Mouse (Mus musculus) T-helper 17 cell (primary cell): ENCODE measurements at regions not wholly inside any gene's neighbourhood (a gene's known extent, or its start where the extent isn't known, plus 50 kb on each side); places are given as distances from the start of the nearest gene placed in this dataset.

Experiments
- in situ Hi-C, 2 experiments: fragments of 300-600 bp; cut with MboI, MseI; formaldehyde crosslinking; loops; 1 replicate in 1 of 2; 2 replicates in 1 of 2; pipeline ENCODE4 v1.15.1; 2025; ENCODE audit warnings: high pct_unique_total_duplicates in 2 of 2

DNA sequence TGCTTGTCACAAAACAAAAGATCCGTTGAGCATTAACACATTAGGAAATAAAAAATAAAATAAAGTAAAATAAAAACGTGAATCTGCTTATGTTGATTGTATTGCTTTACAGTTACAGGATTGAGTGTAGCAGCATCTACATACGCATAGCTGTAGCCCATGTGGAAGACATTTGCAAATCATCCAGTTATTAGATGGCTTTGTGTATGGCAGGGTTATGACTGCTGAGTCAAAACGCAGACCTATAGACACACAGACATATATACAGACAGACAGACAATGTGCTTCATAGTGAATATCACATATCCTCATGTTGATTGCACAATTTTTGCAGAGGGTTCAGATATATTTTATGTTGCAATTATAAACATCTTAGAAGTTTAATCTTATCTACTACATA lies 64.5 kb downstream of the Gm11146 start:
- in situ Hi-C loops = loop anchor here in 1 of 2 experiments (10.0 kb wide), 1 partner anchor 1057 kb away; no protein-coding TSS in a partner anchor

DNA sequence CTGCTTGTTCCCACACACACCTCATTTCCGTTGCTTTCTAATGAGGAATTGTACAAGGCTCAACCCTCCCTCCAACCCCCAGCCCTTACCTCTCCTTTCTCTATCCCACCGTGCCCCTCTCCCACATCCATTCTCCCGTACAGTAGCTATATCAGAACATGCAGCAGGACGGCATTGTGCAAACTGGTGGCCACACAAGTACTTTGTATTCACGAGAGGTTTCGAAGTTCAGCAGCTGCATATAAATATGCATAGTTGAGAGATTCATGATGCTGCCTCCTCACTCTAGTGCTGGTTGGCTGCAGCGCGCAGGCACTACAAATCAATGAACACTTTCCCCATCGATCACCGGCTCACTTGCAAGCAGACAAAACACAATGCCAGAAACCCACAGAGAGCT lies 65.1 kb downstream of the Gm11146 start:
- in situ Hi-C loops = loop anchor here in 1 of 2 experiments (10.0 kb wide), 1 partner anchor 1058 kb away; no protein-coding TSS in a partner anchor

DNA sequence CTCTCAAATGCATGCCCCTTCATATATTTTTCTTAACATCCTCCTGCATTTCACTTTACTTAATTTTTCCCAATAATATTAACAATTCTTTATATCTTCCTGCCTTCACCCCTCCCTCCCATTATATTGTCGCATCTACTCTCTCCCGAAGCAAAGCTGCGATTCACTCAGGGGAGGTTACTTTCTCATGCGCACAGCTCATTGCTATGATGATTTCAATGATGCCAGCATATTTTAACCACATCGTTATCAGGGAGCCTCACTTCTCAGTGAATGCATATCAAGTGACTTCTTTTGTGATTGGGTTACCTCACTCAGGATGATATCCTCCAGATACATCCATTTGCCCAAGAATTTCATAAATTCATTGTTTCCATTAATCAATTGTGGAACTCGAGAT lies 65.6 kb downstream of the Gm11146 start:
- in situ Hi-C loops = loop anchor here in 1 of 2 experiments (10.0 kb wide), 1 partner anchor 1058 kb away; no protein-coding TSS in a partner anchor

DNA sequence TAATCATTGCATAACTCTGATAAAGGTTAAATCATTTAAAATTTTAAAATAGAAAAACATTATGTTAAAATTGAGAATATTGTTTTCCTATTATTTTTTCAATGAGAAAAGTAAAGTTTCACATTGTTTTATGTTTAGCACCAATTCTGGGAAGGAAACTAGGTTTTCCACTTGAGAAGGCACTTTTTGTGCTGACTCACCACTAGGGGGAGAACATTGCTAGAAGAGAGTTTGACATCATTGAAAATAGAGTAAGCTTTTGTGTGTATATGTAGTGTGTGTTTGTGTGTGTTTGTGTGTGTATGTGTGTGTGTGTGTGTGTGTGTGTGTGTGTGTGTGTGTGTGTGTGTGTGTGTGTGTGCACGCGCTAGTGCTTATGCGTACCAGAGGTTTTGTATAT lies 66.9 kb downstream of the Gm11146 start:
- in situ Hi-C loops = loop anchor here in 1 of 2 experiments (10.0 kb wide), 1 partner anchor 1060 kb away; no protein-coding TSS in a partner anchor

DNA sequence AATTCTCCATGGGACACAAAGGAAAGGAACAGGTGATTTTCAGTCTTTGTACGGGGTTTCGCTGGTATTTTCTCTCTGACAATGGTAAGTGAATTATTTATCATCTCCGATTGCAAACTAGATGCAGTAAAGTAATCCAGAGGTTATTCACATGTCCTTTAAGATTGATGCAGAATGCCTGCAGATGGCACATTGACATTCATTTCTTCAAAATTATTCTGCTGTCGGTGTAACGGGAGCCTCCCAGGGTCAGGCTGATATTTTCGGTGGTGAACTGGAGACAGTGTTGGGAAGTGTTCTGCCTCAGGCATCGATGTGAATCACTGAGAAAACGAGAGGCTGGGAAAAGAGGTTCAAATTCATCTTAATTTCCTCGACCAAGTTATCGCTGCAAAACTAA lies 70.3 kb downstream of the Gm11146 start:
- in situ Hi-C loops = loop anchor here in 1 of 2 experiments (10.0 kb wide), 1 partner anchor 1063 kb away; no protein-coding TSS in a partner anchor

DNA sequence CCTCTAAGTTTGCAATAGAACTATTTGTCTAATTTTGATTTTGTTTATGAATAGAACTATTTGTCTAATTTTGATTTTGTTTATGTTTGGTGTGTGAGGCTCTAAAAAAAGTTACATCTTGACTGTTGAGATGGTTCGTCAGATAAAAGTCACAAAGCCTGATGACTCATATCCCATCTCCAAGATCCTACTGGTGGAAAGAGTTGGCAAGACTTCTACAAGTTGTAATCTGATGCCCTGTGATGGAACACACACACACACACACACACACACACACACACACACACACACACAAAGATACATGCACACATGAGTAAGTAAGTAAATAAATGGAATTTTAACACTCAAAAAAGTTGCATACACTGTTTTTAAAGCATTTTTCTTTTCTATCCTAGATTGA lies 73.9 kb downstream of the Gm11146 start:
- in situ Hi-C loops = no loop called here

DNA sequence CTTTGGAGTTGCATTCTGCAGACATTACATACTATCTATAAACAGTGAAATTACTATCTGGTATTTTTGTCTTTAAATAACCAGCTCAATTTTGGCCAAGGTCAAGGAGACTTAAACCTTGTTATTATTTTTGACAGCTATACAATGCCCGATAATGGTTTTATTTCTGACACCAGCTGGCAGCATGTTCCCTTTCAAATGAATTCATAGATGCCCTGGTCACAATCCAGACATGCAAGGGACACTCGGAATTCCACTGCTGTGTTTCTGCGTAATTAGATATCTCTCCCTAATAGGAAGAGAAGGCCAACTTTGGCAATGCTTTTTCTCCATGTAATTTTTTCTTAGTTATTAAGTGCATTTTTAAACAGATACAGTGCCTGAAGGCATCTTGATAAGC lies 87.3 kb downstream of the Gm11146 start:
- in situ Hi-C loops = no loop called here

DNA sequence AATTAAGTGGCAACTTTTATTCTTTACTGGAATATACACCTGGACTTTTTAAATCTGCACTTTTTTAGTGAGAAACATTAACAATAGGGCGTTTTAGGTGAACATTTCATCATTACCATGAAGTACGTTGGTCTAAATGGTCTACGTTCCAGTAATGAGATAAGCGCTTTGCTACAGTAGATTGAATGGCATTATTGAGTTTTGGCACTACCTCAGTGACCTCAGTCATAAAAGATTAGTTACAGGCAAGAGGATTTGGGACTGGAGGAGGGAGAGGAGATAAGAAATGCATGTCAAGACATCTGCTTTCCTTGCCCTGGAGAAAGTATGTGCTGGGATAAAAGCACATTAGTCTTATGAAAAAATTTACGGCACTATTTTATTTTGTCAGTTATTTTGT lies 98.3 kb downstream of the Gm11146 start:
- in situ Hi-C loops = no loop called here

DNA sequence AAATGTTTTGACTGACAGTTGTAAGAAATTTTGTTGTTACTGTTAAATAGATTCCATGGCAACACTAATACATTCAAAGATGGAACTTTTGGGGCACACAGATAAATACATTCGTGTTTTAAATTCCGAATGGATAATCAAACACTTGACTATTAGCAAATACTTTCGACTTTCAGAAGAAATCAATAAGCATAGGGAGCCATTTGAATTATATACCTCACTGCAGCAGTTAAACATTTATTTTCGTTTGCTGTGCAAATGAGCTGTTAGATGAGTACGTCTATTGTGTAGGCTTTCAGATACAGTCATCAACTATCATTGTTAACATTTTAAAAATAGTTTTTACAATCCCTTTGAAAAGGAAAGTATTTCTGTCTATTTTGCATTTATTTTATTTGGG lies 99.0 kb downstream of the Gm11146 start:
- in situ Hi-C loops = no loop called here

DNA sequence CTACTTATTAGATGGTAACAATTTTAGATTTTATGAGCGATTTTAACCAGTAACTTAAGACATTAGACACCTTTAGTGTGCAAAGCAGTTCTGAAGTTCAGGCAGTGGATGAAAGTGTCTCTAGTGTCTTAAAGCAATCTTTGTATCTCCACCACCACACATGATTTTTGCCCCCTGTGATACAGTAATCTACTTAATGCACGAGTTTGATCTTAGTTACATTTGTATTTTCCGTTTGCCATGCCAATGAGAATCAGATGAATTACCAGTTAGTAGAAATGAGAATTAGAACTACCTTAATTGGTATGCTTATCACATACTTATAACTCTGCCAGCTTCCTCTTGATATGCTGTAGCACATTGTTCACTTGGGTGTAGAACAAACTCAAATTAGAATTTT lies 99.9 kb downstream of the Gm11146 start:
- in situ Hi-C loops = no loop called here

DNA sequence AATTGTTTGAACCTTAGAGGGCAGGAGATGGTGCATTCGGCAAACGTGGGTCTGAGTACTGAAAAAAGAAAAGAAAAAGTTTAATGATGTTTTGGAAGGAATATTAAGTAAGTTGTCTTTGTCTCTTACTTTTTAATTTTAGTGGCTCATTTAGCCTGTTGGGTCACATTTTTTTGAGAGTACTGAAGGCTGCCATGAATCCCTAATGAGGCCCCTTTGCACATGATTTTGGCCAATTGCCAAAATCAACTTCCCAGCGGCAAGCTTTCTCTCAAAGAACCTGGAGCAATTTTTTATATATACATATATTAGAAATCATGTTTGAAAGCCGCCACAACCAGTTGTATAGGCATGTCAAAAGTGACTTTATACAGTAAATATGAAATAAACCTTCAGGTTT lies 100.9 kb downstream of the Gm11146 start:
- in situ Hi-C loops = no loop called here

DNA sequence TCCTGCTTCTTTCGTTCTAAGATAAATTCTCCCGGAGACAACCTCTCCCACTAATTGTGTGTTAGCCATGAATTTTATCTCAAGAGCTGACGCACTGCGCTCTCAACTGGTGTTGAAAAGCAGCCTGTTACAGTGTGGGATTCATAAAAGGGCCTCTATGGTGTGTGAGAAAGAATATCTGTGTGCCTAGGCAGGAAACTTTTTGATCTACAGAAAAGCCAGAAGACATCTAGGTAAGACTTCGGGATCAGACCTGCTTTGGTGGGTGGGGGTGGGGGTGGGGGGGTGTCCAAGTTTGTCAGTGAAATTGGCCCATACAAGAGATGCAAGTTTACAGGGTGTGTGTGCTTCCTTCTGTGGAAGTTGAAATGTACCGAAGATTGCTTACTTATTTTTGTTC lies 101.5 kb downstream of the Gm11146 start:
- in situ Hi-C loops = no loop called here

DNA sequence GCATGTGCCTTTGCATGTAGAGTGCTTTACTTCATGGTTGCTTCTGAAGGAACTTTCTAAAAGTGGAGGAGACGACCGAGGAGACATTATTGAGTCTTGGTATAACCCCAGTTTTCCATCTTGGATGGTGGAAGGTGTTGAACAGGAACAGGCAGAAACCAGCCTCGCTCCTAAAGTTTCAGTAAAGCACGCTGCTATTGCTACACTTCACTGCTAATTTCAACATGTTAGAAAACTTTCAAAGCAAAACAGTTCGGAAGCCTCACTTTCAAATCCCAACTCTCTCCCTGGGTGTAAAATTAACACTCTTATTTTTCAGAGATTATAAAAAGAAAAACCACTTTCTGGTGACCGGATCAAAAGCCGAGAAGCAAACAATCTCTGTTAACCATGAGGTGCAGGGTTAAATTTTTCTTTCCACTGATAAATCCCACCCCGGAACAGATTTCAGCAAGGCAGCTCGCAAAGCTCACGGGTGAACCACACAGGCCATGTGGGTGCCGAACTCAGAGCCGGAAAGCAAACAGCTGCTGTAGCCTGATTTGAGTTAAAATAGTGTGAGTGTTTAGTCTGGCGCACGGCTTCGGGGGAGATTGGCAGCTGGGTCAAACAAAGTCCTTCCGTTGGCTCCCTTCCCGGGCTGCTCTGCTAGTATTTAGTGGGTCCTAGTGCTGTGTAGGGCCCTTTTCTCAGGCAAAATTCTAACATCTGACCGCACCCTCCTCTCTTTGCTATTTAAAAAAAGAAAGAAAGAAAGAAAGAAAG lies 102.2 kb downstream of the Gm11146 start:
- in situ Hi-C loops = no loop called here

DNA sequence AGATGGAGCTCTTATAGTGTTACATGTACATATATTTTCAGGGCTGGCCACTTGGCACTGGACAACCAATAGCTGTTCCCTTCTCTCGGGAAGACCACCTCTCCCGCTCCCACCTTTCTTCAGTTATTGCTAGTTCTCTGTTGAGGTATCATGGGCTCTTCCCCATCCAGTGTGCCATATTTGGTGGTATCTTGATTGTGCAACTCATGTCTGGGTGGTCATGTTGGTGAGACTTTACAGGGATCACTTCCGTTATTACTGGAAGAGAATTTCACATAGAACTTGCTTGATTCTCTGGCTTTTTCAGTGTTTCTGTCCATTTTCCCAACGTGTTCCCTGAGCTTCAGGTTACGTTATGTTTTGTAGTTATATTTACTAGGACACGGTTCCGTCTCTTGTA lies 106.6 kb downstream of the Gm11146 start:
- in situ Hi-C loops = no loop called here

DNA sequence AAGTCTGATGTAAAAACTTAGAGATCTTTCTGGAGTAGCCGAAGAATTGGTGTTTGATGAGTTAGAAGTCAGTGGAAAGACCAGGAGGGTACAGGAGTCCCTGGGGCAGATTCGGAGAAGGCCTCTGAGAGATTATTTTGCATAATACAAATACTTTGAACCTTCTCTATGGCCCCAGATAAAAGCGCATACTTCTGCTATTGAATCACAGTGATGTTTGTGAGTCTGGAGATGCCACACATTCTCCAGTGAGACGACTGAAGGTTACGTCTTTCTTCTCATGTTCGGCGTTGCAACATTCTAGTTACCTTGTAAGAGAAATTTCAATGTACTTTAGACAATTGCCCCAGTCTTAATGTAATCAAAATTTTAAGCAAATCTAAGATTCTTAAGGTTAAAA lies 107.9 kb downstream of the Gm11146 start:
- in situ Hi-C loops = no loop called here

DNA sequence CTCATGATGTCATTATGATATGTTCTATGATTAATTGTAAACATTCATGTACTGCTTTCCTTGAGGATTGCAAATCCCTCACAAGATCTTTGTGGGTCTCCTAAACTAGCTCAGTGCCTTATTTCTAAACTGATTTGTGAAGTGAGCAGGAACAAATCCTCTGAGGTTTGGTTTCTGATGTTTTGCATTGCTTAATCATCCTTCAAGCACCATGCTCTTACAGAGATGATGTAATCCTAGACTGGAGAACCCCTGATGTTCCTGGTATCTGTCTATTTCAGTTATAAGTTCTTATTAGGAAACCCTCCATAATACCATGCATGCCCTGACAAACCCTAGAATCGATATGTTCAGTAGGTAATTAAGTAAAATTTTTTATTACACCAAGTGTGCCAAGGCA lies 113.7 kb downstream of the Gm11146 start:
- in situ Hi-C loops = no loop called here

DNA sequence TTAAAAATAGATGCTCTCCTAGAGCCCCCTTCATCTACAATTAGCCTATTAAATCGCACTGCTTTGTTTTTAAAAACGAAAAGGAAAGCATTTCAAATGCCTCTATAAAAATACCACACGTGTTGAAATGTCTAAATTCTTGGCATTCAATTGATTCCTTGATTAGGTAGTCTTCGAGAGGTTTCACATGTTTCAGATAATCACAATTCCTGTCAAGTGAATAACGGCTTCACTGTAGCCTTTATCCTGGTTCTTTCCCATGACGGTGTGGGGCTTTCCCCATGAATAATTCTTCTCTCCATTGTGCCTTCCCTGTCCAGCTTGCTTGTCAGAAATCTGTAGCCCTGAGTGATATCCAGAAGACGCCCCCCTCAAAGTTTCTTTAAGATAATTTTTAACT lies 122.1 kb downstream of the Gm11146 start:
- in situ Hi-C loops = no loop called here

DNA sequence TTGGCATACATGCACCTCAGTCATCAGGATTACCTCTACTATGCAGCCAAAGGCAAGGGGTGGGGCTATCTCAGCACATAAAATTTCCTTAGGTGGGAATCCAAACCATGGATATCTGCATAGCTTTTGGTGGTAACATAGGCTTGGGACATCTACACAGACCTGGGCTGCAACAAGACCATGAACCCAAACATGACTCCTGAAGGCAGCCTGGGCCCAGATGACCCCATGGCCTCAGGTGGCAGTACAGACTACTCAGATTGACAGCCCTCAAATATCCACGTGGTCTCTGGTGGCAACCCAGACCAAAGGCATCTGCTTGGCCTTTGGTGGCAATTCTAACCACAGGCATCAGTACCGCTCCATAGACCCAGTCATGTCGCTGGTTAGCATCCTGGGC lies 130.0 kb downstream of the Gm11146 start:
- in situ Hi-C loops = no loop called here

DNA sequence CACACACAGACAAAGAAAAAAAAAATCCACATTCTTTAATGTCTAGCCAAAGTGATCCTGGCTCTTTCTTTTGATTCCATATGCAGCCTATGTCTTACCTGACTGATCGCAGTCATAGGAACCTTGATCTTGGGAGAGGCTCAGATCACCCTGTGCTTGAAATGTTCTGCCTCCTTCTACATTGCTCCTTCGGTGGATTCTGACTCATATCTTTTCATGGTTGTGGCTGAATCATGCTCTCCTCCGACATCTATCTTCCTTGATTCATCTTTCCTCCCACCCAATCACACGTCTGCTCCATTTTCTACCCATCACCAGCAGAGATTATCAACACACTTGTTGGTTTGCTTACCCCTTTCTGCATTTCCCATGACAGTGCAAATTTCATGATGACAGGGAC lies 132.0 kb downstream of the Gm11146 start:
- in situ Hi-C loops = no loop called here

DNA sequence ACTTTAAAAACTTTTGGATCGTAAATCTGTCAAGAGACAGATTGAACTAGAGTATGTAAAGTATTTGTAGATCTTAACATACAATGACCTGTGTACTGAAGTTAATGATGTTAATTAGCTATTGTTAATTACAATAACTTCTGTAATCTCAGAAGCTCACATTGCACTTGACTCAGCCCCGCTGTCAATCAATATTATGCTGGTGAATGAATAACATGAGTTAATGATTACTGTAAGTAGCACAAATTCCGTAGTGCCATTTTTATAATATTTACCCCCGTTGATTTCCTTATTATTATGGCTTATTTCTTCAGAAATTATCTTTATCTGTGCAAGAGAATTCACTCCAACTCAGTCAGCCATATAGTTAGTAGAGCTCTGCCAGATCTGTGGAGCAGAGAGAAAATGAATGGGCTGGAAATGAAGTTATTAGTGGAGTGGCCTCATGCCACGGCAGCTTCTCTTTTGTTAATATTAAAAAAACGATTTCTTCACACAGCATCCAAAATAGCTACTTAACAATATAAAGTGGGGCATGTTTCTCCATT lies 132.5 kb downstream of the Gm11146 start:
- in situ Hi-C loops = no loop called here

DNA sequence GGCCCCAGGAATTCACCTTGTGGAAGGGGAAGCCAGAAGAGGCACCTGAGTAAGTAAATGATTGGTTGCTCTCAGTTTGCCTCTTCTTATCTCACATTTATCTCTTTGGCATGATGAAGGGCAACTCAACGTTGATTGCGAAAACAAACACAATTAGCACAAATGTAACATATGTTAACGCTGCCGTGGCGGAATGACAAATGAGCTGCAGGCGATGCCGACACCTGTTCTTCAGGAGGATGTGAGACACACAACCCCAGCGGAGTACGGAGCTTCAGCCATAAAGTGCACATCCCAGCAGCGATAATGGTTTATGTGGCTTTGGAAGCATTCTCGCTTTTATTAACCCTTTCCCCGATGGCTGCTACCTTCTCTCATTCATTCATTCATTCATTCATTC lies 134.7 kb downstream of the Gm11146 start:
- in situ Hi-C loops = no loop called here

DNA sequence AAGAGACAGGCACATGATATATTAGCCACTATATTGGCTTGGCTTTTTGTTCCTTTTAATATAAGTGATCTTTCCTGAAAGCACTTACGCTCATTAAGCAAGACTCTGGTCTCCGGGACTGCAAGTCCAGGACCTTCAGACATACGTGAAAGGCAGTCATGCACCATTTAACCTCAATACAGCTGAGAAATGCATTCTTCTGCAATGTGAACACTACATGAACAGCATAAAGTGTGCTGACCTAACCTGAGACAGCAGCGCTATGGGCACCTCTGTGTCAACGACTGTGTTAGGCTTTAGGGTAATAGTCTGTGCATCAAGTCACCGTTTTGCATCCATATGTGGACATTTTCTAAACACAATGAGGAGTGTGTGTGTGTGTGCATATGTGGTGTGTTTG lies 137.3 kb downstream of the Gm11146 start:
- in situ Hi-C loops = no loop called here

DNA sequence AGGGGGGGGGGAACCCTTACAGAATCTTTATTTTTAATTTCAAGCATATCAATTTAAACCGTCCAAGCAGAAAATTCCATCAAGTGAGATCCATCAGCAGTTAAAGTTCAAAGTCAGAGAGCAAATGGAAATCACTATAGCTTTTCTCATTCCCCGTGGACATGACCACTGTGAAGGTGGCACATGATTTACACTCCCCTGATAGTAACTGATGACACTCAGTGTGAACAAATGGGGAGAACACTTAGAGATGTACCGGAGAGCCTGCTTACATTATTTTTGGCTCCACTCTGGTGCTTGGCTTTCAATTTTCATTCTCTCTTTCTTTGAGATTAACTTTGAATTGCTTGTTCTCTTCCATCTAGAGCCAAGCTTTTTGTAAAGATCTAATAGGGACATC lies 140.0 kb downstream of the Gm11146 start:
- in situ Hi-C loops = no loop called here
